Mouse (Mus musculus): ENCODE measurements around the gene Ptcd2.
"Not testable (repeated sequence)": the region's sequence is repeated elsewhere in the genome, so short reads cannot be mapped to it uniquely, and the experiment has no call there.

Gene Ptcd2

DNA sequence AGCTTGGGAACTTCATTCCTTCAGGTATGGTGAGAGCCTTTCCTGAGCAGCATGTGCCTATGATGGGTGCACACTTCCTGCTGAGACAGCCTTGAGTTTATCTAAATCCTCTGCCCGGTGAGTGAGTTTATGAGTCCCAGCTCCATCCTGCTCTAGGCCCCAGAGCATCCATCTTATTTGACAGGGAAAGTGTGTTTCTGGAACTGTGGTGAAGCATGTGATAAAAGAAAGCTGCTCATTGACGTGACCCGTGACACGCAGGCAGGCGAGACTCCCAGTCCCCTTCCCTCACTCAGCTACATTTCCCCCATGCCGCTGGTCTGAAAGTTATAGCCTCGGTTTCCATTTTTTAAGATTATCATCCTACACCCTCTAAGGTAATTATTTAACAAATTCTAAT lies 11.4 kb upstream of the Ptcd2 start:
- DNase-seq (ENCODE audit: inconsistent ontology term), result no peak

DNA sequence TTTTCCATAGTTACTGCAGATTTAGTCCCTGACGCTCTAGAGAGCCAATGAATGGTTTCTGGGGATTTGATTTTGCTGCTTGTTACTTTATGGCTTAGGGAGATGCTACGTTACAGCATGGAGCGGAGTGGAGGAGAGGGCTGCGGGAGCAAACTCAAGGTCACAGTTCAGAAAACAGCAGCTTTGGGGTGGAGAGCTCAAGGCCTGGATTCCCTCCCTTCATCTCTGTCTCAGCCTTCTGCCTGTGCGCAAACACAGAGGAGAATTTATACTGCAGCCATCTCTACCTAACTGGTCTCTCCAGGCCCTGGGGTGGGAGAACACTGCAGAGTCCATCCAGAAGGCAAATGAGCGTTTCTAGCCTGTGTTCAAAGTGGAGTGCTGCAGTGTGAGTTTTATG lies 10.6 kb upstream of the Ptcd2 start:
- DNase-seq (ENCODE audit: inconsistent ontology term), result no peak

DNA sequence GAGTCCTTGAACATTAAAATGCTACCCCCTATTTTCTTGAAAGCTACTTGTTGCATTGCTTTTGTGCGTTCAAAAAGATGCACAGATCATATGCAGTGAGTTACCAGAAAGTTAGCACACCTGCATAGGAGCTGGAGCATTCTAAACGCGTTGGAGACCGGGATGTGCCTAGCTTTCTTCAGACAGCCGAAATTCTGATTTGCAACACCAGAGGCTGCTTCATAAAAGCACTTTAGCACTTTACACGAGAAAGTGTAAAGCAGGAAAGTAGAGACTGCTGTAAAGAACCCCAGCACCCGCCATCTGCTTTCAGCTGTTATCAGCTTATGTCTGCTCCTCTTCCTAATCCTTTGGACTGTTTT lies 9.0 kb upstream of the Ptcd2 start:
- no peak for DNase-seq (ENCODE audit: inconsistent ontology term)

DNA sequence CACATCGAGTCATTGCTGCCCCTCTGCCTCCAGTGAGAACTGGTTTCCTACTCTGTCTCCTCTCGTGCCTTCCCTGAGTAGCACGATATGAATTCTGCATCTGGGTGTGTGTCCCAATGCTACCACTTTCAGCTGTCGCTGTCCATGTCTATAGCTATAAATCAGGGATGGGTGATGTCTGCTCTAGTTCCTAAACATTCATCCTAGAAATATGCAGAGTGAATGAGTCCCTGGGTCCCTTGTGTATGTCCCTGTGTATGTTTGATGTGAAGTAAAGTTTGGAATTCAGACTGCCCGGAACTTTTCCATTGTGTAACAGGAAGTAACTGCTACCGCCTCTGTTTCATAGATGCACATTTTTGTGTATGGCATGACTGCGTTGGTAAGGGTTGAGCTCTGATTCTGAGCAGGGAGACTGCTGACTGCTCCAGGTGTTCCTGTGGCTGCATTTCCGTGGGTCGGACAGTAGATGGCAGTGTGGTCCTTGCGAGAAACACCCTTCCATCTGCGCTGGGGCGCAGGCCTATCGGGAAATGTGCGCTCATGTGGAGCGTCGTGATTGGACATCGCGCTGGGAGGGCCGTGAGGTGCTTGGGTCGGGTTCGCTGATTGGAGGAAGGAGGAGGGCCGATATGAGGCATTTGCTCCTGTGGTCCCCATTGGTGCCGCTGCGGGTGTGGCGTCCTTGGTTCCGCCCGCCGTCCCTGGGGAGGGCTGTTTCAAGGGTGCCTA lies 8.4 kb upstream of the Ptcd2 start:
- DNase-seq (ENCODE audit: inconsistent ontology term), result peak; percentile 96

DNA sequence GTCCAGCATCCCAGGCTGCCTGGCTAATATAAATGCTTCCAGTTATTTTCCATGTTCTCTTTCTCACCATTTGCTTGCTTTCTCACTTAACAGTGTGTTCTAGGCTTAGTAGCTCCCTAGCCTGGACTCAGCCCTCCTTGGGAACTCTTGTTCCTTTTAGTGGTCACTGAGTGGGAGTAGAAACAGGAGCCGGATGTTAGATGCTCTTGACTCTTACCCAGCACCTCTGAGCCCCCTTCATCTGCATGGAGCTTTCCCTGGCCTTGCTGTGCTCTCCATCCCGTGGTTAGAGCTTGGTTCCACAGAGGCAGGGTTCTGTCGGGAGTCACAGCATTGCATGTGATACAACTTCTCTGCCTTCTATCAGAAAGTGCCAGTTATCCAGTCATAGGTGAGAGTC lies 7.1 kb upstream of the Ptcd2 start:
- DNase-seq (ENCODE audit: inconsistent ontology term), result no peak

DNA sequence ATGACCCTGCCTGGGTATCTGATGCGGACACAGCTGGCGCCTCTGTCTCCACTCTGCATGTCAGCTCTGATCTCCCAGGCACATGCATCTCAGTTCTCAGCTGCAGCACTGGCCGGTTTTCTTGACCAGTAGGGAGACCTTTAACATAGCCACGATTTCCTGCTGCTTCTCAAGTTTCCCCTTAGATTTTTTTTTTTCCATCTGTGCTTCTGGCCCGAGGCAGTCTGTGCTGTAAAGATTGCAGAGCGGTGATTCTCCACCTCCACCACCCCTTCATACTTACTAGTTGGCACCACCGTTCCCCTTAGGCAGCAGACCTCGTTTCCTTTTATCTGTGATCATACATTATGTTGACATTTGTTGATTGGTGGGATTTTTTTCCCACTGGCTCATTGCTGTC lies 6.7 kb upstream of the Ptcd2 start:
- DNase-seq (ENCODE audit: inconsistent ontology term), result no peak

DNA sequence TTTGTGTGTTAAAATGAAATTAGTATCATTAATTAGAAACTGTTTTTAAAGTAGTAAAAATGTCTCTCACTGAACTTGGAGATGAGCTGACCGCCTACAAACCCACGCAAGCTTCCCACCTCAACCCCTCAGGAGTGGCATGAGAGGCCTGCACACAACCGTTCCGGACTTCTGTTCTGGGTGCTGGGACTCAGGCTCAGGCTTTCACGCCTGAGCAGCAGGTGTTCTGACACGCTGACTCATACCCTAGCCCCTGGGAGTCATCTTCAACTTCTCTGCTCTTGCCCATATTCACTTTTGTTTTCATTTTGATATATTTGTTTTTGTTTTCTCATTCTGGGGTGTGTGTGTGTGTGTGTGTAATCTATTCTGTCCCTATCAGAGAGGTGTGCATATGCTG lies 5.5 kb upstream of the Ptcd2 start:
- no peak for DNase-seq (ENCODE audit: inconsistent ontology term)

DNA sequence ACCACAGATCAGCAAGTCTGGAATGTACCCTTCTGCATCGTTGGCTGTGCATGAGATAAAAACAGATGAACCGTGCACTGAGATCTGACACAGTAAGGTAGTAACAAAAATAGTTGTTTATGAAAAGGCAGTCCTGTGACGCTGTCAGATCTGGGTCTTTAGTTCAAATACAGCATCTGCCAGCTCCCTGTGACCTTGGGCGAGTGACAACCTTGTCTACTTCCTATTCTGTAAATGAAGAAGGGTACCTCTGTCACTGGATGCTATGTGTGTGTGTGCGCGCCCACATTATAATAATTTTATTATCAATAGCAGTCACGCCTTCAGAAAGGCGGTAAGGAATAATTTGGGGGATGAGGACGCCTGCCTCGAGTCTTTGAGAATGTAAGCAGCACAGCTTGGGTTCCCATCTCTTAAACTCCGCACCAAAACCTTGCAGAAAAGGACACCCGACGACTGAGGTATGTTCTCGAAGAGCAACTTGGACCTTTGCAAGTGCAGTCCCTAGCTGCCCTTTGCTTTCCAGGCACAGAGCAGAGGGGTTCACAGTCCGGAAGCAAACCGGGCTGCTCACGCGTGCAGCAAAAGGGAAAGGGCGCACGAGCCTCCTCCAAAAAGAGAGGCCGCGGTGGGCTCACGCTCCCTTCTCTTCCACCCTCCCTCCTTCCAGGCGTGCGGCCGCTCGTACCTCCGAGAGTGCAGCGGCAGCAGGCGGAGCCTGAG lies 468 bp downstream of the Ptcd2 start:
- no peak for DNase-seq (ENCODE audit: inconsistent ontology term)

DNA sequence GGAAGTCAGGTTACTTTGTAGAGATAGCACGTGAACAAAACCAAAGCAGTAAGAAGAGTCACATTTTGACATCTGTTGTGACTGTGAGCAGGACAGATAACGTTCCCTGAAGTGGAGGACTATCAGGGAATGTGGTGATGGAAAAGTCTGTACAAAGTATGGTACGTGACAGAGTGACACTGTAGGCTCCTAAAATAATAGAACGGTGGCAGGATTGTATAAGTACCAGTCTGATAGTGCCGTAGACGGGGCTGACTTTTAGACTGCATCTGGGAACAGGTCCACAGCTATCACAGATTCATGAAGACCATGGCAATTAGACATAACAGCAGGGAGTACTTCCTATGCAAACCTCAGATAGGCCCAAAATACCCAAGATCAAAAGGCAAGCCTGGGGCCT lies 3.0 kb downstream of the Ptcd2 start:
- DNase-seq (ENCODE audit: inconsistent ontology term), result no peak

DNA sequence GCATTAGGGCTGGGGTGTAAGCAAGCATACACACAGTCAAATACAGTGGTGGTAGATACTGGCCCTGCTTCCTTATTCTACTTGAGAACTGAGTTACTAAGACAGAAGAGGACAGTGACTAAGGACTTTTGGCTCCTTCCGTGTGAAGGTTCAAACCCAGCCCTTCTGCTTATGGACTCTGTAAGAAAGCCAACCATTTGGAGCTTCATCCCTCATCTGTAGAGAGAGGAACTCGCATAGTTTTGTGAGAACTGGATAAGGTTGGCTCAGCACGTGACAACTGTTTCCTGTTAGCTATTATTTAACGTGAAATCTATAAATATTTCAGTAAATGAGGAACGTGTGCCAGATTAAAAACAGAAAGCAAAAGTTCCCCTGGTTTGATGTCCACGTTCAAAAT lies 7.0 kb downstream of the Ptcd2 start:
- DNase-seq (ENCODE audit: inconsistent ontology term), result no peak

DNA sequence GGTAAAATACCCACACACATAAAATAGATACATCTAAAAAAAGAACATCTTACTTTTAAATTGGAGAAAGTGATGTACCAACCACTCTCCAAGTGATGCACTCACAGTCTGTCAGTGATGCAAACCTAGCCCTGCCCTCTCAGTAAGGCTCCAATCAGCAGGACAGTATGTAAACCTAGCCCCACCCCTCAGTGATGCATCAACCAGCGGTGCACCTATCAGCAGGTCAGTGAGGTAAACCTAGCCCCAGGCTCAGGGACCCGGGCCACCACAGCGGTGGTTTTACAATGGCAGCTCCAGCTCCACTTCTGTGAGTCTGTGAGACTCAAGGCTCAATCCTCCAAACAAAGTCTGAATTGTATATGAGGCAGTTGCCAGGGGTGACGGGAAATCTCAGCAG lies 13.2 kb downstream of the Ptcd2 start:
- DNase-seq (ENCODE audit: inconsistent ontology term), result no peak

DNA sequence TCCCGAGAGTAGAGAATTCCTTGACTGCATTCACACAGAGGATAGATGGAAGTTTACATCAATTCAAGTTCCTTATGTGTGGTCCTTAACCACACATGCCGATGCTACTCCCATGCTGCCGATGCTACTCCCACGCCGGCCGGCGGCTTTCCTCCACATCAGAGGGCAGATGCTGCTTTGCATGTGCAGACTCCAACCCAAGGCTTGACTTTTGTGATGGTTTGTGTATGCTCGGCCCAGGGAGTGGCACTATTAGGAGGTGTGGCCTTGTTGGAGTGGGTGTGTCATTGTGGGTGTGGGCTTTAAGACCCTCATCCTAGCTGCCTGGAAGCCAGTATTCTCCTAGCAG lies 20.2 kb downstream of the Ptcd2 start:
- DNase-seq (ENCODE audit: inconsistent ontology term), result not testable (repeated sequence)

DNA sequence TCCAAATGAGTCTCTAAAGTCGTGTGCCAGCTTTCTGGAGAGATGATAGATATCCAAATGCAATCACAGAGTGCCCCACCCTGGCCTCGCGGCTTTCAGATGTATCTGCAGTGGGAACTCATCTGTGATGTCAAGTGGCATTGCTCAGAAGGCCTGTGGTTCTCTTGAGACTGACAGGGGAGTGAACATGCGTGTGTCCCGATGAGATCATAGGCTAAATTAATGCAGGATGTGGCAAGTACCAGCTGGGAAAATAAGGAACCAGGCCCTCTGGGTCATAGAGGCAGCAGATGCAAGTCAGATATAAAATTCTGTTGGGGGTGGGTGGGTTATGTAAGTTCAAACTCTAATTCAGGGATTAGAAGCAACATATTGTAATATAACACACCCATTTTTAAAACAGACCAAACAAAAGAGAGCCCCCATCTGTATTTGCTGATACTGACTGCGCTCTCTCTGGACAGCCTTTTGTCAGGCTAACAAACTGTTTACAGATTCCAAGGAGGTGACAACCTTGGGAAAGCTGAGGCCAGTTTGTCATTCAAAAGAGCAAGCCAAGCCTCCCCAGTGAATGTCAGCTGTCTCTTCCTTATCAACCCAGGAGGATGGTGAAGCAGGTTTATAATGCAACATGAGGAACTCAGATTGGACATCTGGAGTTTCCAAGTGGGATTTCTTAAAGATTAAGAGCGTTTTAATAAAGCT lies 20.7 kb downstream of the Ptcd2 start:
- no peak for DNase-seq (ENCODE audit: inconsistent ontology term)

DNA sequence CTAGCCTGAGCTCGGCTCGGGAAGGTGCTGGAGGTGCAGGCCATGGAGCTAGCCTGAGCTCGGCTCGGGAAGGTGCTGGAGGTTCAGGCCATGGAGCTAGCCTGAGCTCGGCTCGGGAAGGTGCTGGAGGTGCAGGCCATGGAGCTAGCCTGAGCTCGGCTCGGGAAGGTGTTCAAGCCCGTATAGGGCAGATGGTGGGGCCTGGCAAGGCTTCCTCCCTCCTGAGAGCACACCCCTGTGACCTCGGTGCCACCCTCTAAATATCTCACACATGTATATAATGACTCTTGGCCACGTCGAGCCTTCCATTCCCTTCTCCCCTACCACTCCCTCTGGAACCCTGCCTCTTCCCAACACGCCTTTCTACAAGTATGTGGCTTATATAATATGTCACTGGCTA lies 21.6 kb downstream of the Ptcd2 start:
- DNase-seq (ENCODE audit: inconsistent ontology term), result not testable (repeated sequence)

DNA sequence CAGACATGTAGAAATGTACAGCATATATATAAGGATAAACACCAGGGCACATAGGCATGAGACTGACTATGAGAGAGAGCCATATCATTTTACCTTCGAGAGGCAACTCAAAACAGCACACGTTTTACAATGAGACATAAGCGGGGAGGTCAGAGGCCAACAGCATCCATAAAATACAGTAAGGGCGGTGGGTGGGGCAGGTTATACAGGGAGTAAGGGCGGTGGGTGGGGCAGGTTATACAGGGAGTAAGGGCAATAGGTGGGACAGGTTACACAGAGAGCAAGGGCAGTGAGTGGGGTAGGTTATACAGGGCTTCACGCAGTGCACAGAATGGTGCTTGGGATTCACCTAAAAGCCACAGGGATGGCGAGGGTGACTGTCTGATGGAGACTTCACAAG lies 24.1 kb downstream of the Ptcd2 start:
- DNase-seq (ENCODE audit: inconsistent ontology term), result no peak

DNA sequence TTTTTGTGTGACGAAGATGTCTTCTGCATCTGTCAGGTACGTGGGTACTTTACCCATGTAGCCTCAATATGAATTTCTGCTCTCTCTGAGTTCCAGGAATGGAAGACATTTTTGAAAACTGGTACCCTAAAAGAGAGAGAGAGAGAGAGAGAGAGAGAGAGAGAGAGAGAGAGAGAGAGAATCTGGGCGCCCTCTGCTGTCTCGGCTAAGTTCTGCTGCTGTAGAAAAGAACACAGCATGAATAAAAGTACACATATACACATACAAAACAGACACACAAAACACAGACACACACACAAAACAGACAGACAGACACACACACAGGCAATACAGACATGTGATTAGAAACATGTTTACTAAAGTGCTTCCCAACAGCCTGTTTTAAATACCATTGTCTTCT lies 27.4 kb downstream of the Ptcd2 start:
- peak; percentile 20 for DNase-seq (ENCODE audit: inconsistent ontology term)

DNA sequence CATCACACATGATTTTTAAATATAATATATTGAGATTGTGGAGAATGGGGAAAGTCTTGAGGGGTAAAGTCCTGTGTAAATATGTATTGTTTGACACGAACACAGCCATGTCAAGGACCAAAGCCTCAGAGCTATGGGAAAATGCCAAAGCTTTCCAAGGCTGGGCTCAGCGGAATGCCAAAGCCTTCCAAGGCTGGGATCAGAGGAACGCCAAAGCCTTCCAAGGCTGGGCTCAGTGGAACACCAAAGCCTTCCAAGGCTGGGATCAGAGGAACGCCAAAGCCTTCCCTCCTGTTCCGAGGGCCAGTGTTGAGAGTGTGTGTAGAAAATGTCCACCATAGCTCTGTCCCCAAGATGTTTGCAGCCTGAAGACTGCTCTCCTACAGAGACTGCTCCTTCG lies 28.1 kb downstream of the Ptcd2 start:
- no peak for DNase-seq (ENCODE audit: inconsistent ontology term)

DNA sequence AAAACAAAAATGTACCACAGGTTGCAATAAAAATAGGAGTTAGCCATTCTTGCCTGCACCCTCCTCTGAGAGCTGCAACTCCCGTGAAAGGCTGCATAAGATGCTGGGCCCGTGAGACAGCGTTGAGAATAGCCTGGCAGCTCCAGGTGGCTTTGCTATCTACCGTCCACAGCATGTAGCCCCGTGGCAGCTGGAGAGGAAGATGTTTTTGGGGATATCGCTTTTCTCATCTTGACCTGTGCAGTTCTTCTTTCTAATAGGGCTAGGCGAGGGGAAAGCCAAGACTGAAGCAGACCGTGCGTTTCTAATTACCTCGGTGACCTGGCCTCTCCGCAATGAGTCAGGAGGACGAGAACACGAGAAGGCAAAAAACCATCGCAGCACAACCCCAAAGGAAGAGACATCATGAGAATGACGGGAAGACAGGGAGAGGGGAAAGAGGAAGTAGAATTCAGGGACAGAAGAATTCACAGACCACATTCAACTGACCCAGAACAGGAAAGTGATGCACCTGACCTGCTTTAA lies 29.8 kb downstream of the Ptcd2 start:
- DNase-seq (ENCODE audit: inconsistent ontology term), result no peak

DNA sequence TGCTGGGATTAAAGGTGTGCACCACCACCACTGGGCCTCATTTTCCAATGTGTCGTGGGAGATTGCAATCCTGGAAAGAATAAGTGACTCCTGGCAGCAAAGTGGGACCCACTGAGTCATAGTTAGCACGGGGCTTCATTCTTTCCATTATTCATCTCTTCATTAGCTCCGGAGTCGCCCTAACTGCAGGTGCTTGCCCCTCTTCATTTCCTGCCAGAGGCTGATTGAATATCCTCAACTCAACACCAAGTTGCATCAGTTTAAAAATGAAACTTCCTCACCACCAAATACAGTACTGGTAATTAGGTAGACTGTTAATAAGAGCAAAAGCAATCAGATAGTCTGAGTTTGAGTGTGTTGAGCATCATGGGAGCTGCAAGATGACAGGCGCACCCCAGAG lies 30.4 kb downstream of the Ptcd2 start:
- DNase-seq (ENCODE audit: inconsistent ontology term), result no peak

DNA sequence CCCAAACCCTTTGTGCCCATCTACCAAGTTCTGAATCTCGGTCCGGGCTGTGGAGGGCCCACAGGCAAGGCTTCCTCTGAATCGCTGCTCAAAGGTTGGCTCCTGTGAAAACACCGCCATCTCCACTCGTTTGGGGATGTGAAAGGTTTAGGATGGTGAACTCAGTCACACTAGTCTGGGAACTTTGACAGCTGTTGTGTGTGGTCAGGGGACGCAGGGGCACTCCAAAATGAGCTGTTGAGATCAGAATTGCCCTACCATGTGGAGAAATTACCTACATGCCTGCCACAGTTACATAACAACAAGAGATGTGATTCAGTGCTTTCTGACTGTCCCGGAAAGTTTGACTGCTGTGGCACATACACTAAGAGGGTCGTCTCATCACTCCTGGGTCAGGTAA lies 36.1 kb downstream of the Ptcd2 start:
- no peak for DNase-seq (ENCODE audit: inconsistent ontology term)

DNA sequence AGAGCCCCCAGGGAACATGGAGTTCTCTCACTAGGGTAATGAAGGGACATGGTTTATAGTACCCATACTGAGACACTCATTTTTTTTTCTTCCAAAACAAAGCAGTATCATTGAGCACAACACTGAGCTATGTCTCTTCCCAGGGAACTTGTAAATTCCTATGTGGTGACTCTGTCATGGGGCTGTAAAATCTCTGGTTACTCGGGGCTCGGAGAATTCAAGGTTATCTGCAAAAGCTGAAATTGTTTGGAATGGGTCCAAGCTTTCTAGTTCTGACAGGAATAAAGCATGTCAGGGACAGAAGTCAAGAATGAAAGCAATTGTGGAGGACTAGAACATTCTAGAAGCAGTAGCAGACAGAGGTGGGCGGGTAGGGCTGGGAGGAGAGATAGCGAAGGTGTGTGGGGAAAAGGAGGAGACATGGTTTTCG lies 36.6 kb downstream of the Ptcd2 start:
- DNase-seq (ENCODE audit: inconsistent ontology term), result peak; percentile 79

DNA sequence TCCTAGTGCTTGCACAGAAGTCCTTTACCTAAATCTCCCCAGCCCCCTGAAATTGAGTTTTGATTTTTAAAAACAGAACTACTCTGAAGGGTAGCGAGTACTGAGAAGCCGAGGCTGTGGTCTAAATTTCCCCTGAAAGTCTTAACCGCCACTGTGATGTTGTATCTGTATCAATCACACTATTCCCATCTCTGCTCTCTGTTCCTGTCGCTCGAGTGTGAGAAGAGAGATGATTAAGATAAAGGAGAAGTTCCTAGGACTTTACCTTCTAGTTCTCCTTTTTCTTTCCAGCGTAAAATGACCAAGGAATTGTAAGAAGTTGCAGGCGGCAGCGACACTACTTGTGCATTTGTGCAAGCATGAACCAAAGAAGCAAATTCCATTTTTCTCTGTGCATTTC lies 38.3 kb downstream of the Ptcd2 start:
- no peak for DNase-seq (ENCODE audit: inconsistent ontology term)

DNA sequence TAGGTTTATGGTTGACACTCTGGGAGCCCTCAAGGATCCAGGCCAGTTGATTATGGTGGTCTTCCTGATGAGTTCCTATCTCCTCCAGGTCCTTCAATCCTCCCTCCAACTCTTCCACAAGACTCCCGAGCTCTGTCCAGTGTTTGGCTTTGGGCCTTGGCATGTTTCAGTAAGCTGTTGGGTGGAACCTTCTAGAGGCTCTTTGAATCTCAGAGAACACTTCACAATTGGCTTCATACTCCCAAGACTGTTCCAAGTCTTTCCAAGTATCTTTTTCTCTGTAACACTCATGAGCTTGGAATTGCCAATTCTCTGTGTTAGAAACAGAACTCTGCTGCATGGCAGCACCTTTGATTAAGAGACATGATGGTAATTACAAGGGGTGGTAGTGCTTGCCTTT lies 39.3 kb downstream of the Ptcd2 start:
- DNase-seq (ENCODE audit: inconsistent ontology term), result no peak

Data from Muller cell, postnatal 12 days (primary cell).